Mouse (Mus musculus) hindbrain, postnatal 0 days (tissue): ENCODE measurements around the gene Siae. TPM values are rescaled to one million over a fixed set of nuclear protein-coding genes. Genes with fewer than 3 reads are reported as not detected.
A peak's percentile ranks its signal among the peaks of the same experiment; 100 is the strongest.

Source experiments
- ATAC-seq: fragments of 200-750 bp; cut with Nextera tagmentation; 2 replicates; pipeline ENCODE4 v1.8.0; 2017; ENCODE audit warnings: mild to moderate bottlenecking, moderate TSS enrichment, moderate library complexity
- DNase-seq: peaks from one replicate; pipeline ENCODE4 v3.0.0-alpha.2; 2015; ENCODE audit warnings: low spot score
- H3K27ac ChIP-seq: fragments of 300-500 bp; sonication (generic); 2 replicates; pipeline ENCODE4 v1.5.1; 2014; ENCODE audit warnings: mild to moderate bottlenecking
- H3K27me3 ChIP-seq: fragments of 300-500 bp; sonication (generic); 2 replicates; pipeline ENCODE4 v1.6.1; 2014; ENCODE audit warnings: low read length, mixed read lengths; ENCODE audit not compliant: insufficient read depth
- H3K36me3 ChIP-seq: fragments of 300-500 bp; sonication (generic); 2 replicates; pipeline ENCODE4 v1.6.1; 2014; ENCODE audit warnings: low read length, mixed read lengths; ENCODE audit not compliant: insufficient read depth
- H3K4me1 ChIP-seq: fragments of 300-500 bp; sonication (generic); 2 replicates; pipeline ENCODE4 v1.6.1; 2014; ENCODE audit warnings: antibody characterized with exemption, low read length, mixed read lengths; ENCODE audit not compliant: insufficient read depth
- H3K4me2 ChIP-seq: fragments of 300-500 bp; sonication (generic); 2 replicates; pipeline ENCODE4 v1.6.1; 2014; ENCODE audit warnings: low read depth, mild to moderate bottlenecking, low read length, moderate library complexity, mixed read lengths
- H3K4me3 ChIP-seq: fragments of 300-500 bp; sonication (generic); 2 replicates; pipeline ENCODE4 v1.5.1; 2014; ENCODE audit warnings: low read length
- H3K9ac ChIP-seq: fragments of 300-500 bp; sonication (generic); replicated peaks from 2 replicates; pipeline ENCODE4 v1.6.1; 2014; ENCODE audit warnings: mild to moderate bottlenecking, low read length, moderate library complexity, mixed read lengths
- H3K9me3 ChIP-seq: fragments of 300-500 bp; sonication (generic); 2 replicates; pipeline ENCODE4 v1.6.1; 2016; ENCODE audit warnings: low read length, mixed read lengths
- CTCF ChIP-seq: IDR thresholded peaks from 2 replicates; pipeline ENCODE4 v1.5.1; 2016; ENCODE audit warnings: antibody characterized with exemption, control low read depth, low read depth
- WGBS: fragments of 180-500 bp; shearing (Covaris S2); extraction: QIAGEN DNeasy Blood & Tissue Kit; methylation state at CpG from one replicate; pipeline ENCODE4 v1.1.7; 2014; 5-methylcytosine and 5-hydroxymethylcytosine counted together
- polyA plus RNA-seq: library from polyadenylated mRNA; unstranded; fragments of >200 nt; fragmentation: Nextera tagmentation; extraction: Ambion mirVana; gene quantifications from 2 replicates; pipeline ENCODE4 v1.2.1, GENCODE M21; 2015
- total RNA-seq: library from RNA; depleted of rRNA; stranded (reverse); fragments of >200 nt; gene quantifications from 2 replicates; pipeline ENCODE4 v1.2.3, GENCODE M21; 2014

Gene Siae
- total and polyA plus RNA-seq, 2 experiments from 2014 or later: 15.5 to 18.7 TPM

DNA sequence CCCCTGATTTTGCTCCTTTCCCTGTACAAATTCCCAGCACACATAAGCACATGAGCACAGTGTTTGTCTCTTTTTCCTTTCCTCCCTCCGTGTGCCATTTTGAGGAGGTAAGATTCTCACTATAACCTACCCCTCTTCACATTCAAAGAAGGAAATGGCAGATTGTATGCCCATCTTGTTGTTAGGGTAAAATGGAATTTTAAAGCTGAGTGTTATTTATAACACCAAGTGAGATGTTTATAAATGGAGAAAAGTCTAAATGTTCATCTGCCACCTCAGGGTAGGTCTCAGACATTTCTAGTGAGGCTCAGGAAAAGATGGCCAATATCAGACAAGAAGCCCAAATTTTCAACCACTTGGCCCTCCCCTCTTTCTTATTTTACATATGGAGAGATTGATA is 69.0 kb downstream of the Siae start:
- DNase-seq: no peak
- Histone ChIP-seq H3K9ac (no peak overlapping the region), H3K27me3 (no peaks in the 10 kb centered on the region), H3K4me1 (peaks cover 8% of the 10 kb centered on the region), H3K27ac (no peak overlapping the region), H3K4me2 (no peak overlapping the region), H3K9me3 (no peaks in the 10 kb centered on the region), H3K36me3 (no peaks in the 10 kb centered on the region), H3K4me3 (no peak overlapping the region)
- 92% methylated on average over 1 of the region's 1 CpGs for WGBS
- ATAC-seq: no peak
- no peak for TF ChIP-seq CTCF

DNA sequence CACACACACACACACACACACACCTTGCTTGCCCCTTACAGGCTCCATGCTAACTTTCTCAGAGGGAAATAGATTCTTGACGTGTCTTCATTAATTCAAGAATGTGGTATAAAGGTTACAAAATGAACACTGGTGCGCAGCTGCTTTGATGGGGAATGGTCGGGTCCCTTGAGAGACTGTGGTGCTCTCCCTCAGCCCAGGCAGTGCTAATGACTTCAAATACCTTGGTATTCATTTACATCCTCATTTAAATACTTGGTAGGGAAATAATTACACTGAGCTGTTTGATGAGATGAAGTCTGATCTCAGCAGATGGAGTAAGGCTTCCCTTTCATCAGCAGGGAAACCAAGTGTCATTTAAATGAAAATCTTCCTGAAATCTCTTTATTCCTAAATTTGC is 69.6 kb downstream of the Siae start:
- H3K4me2 ChIP-seq: peak overlapping the region; percentile 25; the same call in 1 of the 2 replicates
- peak; percentile 60 for ATAC-seq
- WGBS: 20% methylated on average over 3 of the region's 3 CpGs
- peaks cover 8% of the 10 kb centered on the region for H3K4me1 ChIP-seq
- peak overlapping the region; percentile 71 for H3K27ac ChIP-seq
- peak; percentile 30 for DNase-seq
- no peaks in the 10 kb centered on the region for H3K9me3 ChIP-seq
- no peaks in the 10 kb centered on the region for H3K36me3 ChIP-seq
- no peak overlapping the region for H3K9ac ChIP-seq
- no peak overlapping the region for H3K4me3 ChIP-seq
- no peaks in the 10 kb centered on the region for H3K27me3 ChIP-seq
- no peak for TF ChIP-seq CTCF

DNA sequence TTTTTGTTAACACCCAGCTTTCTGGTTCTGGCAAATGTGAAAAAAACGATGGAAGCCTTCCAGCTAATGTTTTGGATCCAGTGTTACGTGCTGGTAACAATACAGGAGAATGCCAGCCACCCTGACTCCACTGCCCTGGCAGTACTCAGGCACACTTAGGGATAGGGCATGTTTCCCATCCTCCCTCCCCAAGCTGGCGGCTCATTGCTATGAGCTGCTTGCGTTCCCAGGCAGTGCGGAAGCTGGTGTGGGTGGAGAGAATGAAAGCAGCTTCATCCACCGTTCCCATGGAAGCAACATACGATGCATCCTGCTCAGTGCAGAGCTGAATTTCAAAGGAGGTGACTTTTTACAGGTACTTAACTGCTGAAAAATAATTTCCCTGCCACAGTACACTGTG is 70.1 kb downstream of the Siae start:
- TF ChIP-seq CTCF: no peak
- Histone ChIP-seq H3K27me3 (no peaks in the 10 kb centered on the region), H3K4me1 (peaks cover 8% of the 10 kb centered on the region), H3K27ac (peak overlapping the region; percentile 71), H3K9me3 (no peaks in the 10 kb centered on the region), H3K4me2 (peak overlapping the region; percentile 25), H3K9ac (no peak overlapping the region), H3K36me3 (no peaks in the 10 kb centered on the region), H3K4me3 (no peak overlapping the region)
- ATAC-seq: peak; percentile 88
- WGBS: 6% methylated on average over 7 of the region's 7 CpGs
- DNase-seq: peak; percentile 71

DNA sequence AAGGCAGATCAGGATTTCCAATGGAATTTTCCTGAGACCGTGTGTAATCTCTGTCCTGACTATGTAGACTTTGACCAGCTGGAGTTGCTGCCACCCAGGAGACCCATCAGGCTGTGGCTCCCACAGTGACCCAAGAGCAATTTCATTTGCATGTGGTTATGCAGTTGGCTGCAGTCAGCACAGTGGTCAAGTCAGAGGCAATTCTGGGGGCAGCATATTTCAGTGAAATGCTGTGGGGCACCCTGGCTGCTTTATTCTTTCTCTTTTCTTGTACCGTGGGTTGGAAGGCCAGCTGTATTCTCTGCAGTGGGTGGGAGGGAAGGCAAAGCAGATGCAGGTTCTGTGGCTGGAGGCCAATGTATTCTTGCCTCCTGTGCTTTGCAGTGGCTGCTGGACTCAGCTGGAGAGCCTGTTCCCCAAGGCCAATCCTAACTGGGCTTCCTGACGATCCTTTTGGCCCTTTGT is 70.6 kb downstream of the Siae start:
- ATAC-seq: peak; percentile 68
- Histone ChIP-seq H3K4me1 (peaks cover 8% of the 10 kb centered on the region), H3K4me2 (peak overlapping the region; percentile 25), H3K9me3 (no peaks in the 10 kb centered on the region), H3K27ac (peak overlapping the region; percentile 71; the same call in 1 of the 2 replicates), H3K4me3 (no peak overlapping the region), H3K36me3 (no peaks in the 10 kb centered on the region), H3K9ac (no peak overlapping the region), H3K27me3 (no peaks in the 10 kb centered on the region)
- DNase-seq: peak; percentile 16
- 11% methylated on average over 3 of the region's 3 CpGs for WGBS
- no peak for TF ChIP-seq CTCF

DNA sequence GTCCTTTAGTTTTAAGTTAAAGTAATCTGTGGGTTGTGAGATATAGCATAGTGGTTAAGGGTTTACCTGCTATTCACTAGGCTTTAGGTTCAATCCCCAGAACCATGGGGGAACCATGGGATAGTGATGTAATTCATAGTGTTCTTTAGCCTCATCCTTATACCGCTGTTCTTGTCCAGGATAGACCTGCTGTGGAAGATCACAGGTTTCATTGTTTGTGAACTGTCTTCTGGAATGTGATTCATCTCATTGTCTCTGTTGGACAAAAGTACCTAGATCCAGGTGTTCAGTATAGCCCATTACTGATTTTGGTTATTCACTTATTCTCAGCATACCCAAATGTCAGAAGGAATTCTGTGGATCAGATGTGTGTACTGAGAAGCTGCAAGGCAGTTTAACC is 71.8 kb downstream of the Siae start:
- H3K9me3 ChIP-seq: no peaks in the 10 kb centered on the region
- 98% methylated on average over 1 of the region's 1 CpGs for WGBS
- ATAC-seq: no peak
- no peak for TF ChIP-seq CTCF
- no peaks in the 10 kb centered on the region for H3K36me3 ChIP-seq
- no peaks in the 10 kb centered on the region for H3K27me3 ChIP-seq
- DNase-seq: no peak
- H3K4me2 ChIP-seq: no peak overlapping the region
- H3K4me1 ChIP-seq: peaks cover 8% of the 10 kb centered on the region
- H3K4me3 ChIP-seq: no peak overlapping the region
- no peak overlapping the region for H3K9ac ChIP-seq
- no peak overlapping the region for H3K27ac ChIP-seq

DNA sequence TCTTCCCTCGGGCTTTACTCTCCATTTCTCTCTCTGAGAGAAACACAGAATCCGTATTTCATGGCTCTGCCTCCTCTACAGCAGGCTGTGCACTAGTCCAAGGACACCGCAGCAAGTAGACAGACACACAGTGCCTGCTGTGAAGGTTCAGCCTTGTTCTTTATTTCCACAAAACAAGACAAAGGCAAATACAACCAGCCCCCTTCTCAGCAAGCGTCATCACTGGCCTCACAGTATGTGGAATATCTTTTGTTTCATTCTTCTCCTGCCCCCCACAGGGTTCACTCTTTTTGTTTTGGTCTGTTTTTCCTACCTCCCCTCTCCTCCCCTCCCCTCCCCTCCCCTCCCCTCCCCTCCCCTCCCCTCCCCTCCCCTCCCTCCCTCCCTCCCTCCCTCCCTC is 73.1 kb downstream of the Siae start:
- WGBS: 47% methylated on average over 4 of the region's 4 CpGs
- ATAC-seq: no peak

DNA sequence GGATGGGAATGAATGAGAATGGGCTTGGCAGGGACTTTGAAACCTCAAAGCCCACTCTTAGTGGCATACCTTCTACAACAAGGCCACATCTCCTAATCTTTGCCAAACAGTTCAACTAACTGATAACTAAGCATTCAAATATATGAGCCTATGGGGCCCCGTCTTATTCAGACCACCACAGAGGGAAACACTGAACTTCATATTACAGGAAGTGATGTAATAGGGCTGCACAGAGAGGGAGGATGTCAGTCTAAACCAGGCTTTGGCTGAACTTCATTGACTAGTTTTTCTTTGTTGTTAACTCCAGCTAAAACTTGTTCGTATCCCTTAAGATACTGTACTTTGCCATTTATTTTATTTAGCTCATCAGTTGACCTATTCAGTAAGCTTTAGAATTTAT is 74.4 kb downstream of the Siae start:
- Histone ChIP-seq H3K36me3 (no peaks in the 10 kb centered on the region), H3K27me3 (no peaks in the 10 kb centered on the region), H3K4me1 (peaks cover 8% of the 10 kb centered on the region), H3K9ac (no peak overlapping the region), H3K9me3 (no peaks in the 10 kb centered on the region), H3K4me2 (no peak overlapping the region), H3K27ac (no peak overlapping the region), H3K4me3 (no peak overlapping the region)
- DNase-seq: no peak
- no peak for ATAC-seq
- 95% methylated on average over 2 of the region's 2 CpGs for WGBS
- TF ChIP-seq CTCF: no peak

More for the DNA sequence above, 73.1 kb downstream of the Siae start:
- Histone ChIP-seq H3K4me2 (no peak overlapping the region), H3K9me3 (no peaks in the 10 kb centered on the region), H3K36me3 (no peaks in the 10 kb centered on the region), H3K27me3 (no peaks in the 10 kb centered on the region), H3K27ac (no peak overlapping the region), H3K4me1 (peaks cover 8% of the 10 kb centered on the region), H3K4me3 (no peak overlapping the region), H3K9ac (no peak overlapping the region)
- no peak for DNase-seq
- TF ChIP-seq CTCF: no peak
